Mouse (Mus musculus) limb, embryonic 14.5 days (tissue): ENCODE data around the gene Lrrc72. TPM values are rescaled to one million over a fixed set of nuclear protein-coding genes. Genes with fewer than 3 reads are reported as not detected.

Experiments used
- ATAC-seq: fragments of 200-750 bp; cut with Nextera tagmentation; 2 replicates; pipeline ENCODE4 v1.8.0; 2017; ENCODE audit warnings: low read depth, moderate number of reproducible peaks, moderate TSS enrichment; ENCODE audit not compliant: low FRiP score
- DNase-seq: peaks from one replicate; pipeline ENCODE4 v3.0.0-alpha.2; 2015; ENCODE audit warnings: low spot score
- H3K27ac ChIP-seq: fragments of 300-500 bp; sonication (generic); replicated peaks from 2 replicates; pipeline ENCODE4 v1.5.1; 2014; ENCODE audit warnings: low read depth, mild to moderate bottlenecking, low read length, moderate library complexity, mixed read lengths
- H3K27me3 ChIP-seq: fragments of 300-500 bp; sonication (generic); 2 replicates; pipeline ENCODE4 v1.6.1; 2014; ENCODE audit warnings: low read length, mixed read lengths; ENCODE audit not compliant: control insufficient read depth, insufficient read depth
- H3K36me3 ChIP-seq: fragments of 300-500 bp; sonication (generic); 2 replicates; pipeline ENCODE4 v1.6.1; 2014; ENCODE audit warnings: mild to moderate bottlenecking, low read length, moderate library complexity, mixed read lengths; ENCODE audit not compliant: control insufficient read depth, insufficient read depth
- H3K4me1 ChIP-seq: fragments of 300-500 bp; sonication (generic); 2 replicates; pipeline ENCODE4 v1.6.1; 2014; ENCODE audit warnings: antibody characterized with exemption, low read length, mixed read lengths; ENCODE audit not compliant: control insufficient read depth, insufficient read depth
- H3K4me2 ChIP-seq: fragments of 300-500 bp; sonication (generic); replicated peaks from 2 replicates; pipeline ENCODE4 v1.6.1; 2014; ENCODE audit warnings: low read depth, mild to moderate bottlenecking, low read length, moderate library complexity; ENCODE audit not compliant: severe bottlenecking
- H3K4me3 ChIP-seq: fragments of 300-500 bp; sonication (generic); replicated peaks from 2 replicates; pipeline ENCODE4 v1.5.1; 2014; ENCODE audit warnings: low read length
- H3K9ac ChIP-seq: fragments of 300-500 bp; sonication (generic); 2 replicates; pipeline ENCODE4 v1.6.1; 2014; ENCODE audit warnings: mild to moderate bottlenecking, low read depth, low read length, moderate library complexity; ENCODE audit not compliant: severe bottlenecking
- H3K9me3 ChIP-seq: fragments of 300-500 bp; sonication (generic); 2 replicates; pipeline ENCODE4 v1.6.1; 2016; ENCODE audit warnings: low read length; ENCODE audit not compliant: control insufficient read depth
- POLR2A ChIP-seq: fragments of 200-500 bp; IDR thresholded peaks from 2 replicates; pipeline ENCODE4 v1.8.0; 2012; ENCODE audit warnings: inconsistent platforms, mild to moderate bottlenecking, moderate library complexity, borderline replicate concordance; ENCODE audit not compliant: insufficient read depth, insufficient read length; ENCODE audit errors: extremely low read depth
- WGBS: fragments of 180-500 bp; shearing (Covaris S2); extraction: QIAGEN DNeasy Blood & Tissue Kit; methylation state at CpG from one replicate; pipeline ENCODE4 v1.1.7; 2014; 5-methylcytosine and 5-hydroxymethylcytosine counted together
- polyA plus RNA-seq, 2 experiments: library from polyadenylated mRNA; depleted of rRNA in 1 of 2; stranded (reverse) in 1 of 2; unstranded in 1 of 2; fragments of >200 nt; fragmentation: Nextera tagmentation in 1 of 2; extraction: Ambion mirVana in 1 of 2; gene quantifications; 2 replicates each; pipeline versions ENCODE4 v1.2.1 to v1.2.3; 2012 to 2014

Lrrc72 gene
- polyA plus RNA-seq, 2 experiments: 0.30 TPM; not detected in 1

GRCm38 (mm10) chr12:36267670-36268246 lies 14.6 kb upstream of the Lrrc72 start:
- no peak overlapping the region for H3K4me3 ChIP-seq
- H3K9me3 ChIP-seq: no peaks in the 10 kb centered on the region
- H3K4me2 ChIP-seq: no peak overlapping the region
- no peaks in the 10 kb centered on the region for H3K36me3 ChIP-seq
- DNase-seq (no peak), ATAC-seq (no peak)
- no peaks in the 10 kb centered on the region for H3K4me1 ChIP-seq
- TF ChIP-seq POLR2A: no peak
- H3K9ac ChIP-seq: no peak overlapping the region
- no peak overlapping the region for H3K27ac ChIP-seq
- 87% methylated on average over 8 of the region's 8 CpGs for WGBS
- no peaks in the 10 kb centered on the region for H3K27me3 ChIP-seq

DNA sequence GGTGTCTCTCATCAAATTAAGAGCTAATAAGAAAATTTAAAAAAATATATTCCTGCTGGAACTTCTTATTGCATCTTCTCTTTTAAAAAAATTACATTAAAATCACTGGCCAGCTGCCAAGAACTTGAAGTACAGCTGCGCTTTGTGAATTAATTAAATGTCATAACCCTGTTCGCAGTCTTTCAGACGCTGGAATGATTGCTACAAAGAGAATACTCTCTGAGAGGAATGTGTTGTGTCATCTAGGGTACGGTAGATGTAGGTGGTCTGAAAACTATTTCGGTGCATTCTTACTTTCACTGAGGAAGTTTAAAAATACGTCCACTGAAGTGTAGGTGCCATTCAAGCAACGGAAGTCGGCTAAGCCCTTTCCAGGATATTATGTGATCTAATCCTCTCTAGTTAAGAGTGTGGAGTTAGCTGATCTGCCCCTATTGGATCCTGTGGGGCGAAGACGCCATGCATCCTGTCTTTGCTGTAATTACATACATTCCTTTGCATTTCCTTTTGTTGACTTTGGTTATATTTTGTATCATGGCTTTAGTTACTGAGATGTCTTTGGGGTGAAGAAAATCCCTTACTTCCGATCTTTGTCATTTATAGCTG lies 9.0 kb upstream of the Lrrc72 start:
- Histone ChIP-seq H3K27me3 (no peaks in the 10 kb centered on the region), H3K9me3 (no peaks in the 10 kb centered on the region), H3K36me3 (no peaks in the 10 kb centered on the region), H3K4me1 (no peaks in the 10 kb centered on the region), H3K4me2 (no peak overlapping the region), H3K4me3 (no peak overlapping the region), H3K27ac (no peak overlapping the region), H3K9ac (no peak overlapping the region)
- ATAC-seq (no peak), DNase-seq (peak; percentile 28)
- no peak for TF ChIP-seq POLR2A
- 53% methylated on average over 11 of the region's 11 CpGs for WGBS

- TF ChIP-seq POLR2A: no peak
- Histone ChIP-seq H3K4me1 (0 out of 2 replicates have a peak, but pooled peaks cover 2% of the 10 kb centered on the region), H3K9me3 (no peaks in the 10 kb centered on the region), H3K27ac (no peak overlapping the region), H3K9ac (no peak overlapping the region), H3K4me2 (no peak overlapping the region), H3K27me3 (no peaks in the 10 kb centered on the region), H3K36me3 (no peaks in the 10 kb centered on the region), H3K4me3 (no peak overlapping the region)
- DNase-seq (peak; percentile 35), ATAC-seq (no peak)
- 35% methylated on average over 5 of the region's 5 CpGs for WGBS
These were observed 2.2 kb upstream of the Lrrc72 start for GRCm38 (mm10) chr12:36255413-36255812.

DNA sequence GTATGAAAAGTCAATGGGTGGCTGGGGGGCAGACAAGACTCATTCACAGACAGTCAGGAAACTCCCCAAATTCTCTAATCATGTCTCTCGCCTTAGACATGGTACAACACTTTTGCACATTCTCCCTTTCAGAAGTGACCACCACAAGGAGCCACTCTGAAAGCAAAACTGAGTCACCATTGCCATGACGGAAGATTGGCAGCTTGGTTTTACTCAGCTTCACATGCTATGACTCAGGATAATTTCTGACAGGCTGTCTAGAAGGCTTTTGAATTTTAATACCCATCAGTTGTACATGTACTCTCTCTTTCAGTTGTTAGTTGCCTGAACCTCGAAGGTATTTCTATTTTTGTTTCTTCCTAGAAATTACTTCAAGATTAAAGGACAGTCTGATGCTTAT lies 12.0 kb downstream of the Lrrc72 start:
- Histone ChIP-seq H3K27me3 (no peaks in the 10 kb centered on the region), H3K4me1 (no peaks in the 10 kb centered on the region), H3K36me3 (no peaks in the 10 kb centered on the region), H3K4me3 (no peak overlapping the region), H3K27ac (no peak overlapping the region), H3K4me2 (no peak overlapping the region), H3K9me3 (no peaks in the 10 kb centered on the region), H3K9ac (no peak overlapping the region)
- DNase-seq (no peak), ATAC-seq (no peak)
- WGBS: 89% methylated on average over 3 of the region's 3 CpGs
- no peak for TF ChIP-seq POLR2A

DNA sequence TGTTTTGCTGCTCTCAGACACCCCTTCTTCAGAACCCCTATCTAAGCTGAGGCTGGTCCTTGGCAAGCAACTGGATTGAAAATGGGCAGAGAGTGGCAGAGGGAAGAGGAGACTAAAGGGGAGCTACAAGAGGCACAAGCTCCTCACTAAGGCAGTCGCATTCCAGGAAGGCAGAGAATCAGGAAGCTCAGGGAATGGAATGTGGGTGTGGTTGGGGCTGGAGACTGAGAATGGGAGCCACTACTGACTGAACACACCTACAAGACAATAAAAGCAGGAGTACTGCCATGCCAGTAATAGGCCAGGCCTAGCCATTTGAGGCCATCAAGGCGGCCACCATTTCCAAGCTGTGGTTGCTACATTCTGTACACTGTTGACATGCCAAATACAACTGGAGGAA lies 21.8 kb downstream of the Lrrc72 start:
- Histone ChIP-seq H3K27me3 (no peaks in the 10 kb centered on the region), H3K36me3 (no peaks in the 10 kb centered on the region), H3K4me3 (no peak overlapping the region), H3K9me3 (no peaks in the 10 kb centered on the region), H3K27ac (no peak overlapping the region), H3K4me2 (no peak overlapping the region), H3K9ac (no peak overlapping the region), H3K4me1 (no peaks in the 10 kb centered on the region)
- WGBS: 80% methylated on average over 2 of the region's 2 CpGs
- TF ChIP-seq POLR2A: no peak
- ATAC-seq: no peak
- no peak for DNase-seq
